Mouse (Mus musculus) left cerebral cortex, postnatal 10 days (tissue): ENCODE results near the gene Kalrn. TPM values are rescaled to one million over a fixed set of nuclear protein-coding genes. Genes with fewer than 3 reads are reported as not detected.

ENCODE experiments used
- DNase-seq, 2 experiments: peaks; one replicate each; pipeline ENCODE4 v3.0.0; 2021 to 2022; ENCODE audit warnings: low spot score in 2 of 2, mixed read lengths in 1 of 2; ENCODE audit errors: extremely low spot score in 1 of 2
- intact Hi-C: fragments of 180-260 bp; cut with DNase I; formaldehyde crosslinking; loops from one replicate; pipeline ENCODE4 v1.15.1; 2025
- total RNA-seq, 2 experiments: library from RNA; stranded (reverse); gene quantifications; 2 replicates each; pipeline ENCODE4 v1.2.3; 2021

Kalrn gene
- total RNA-seq, 2 experiments from 2014 or later = 318 to 335 TPM

GRCm38 (mm10) chr16:34121288-34121687 lies 452.0 kb downstream of the Kalrn start:
- intact Hi-C loops = loop anchor here (10.0 kb wide), 1 partner anchor 174 kb away; no protein-coding TSS in a partner anchor
- no peak for DNase-seq

- intact Hi-C loops = loop anchor here (10.0 kb wide), 1 partner anchor 174 kb away; no protein-coding TSS in a partner anchor
- no peak for DNase-seq
Measured at GRCm38 (mm10) chr16:34120801-34121201, 452.5 kb downstream of the Kalrn start.

GRCm38 (mm10) chr16:34119844-34120243 lies 453.5 kb downstream of the Kalrn start:
- intact Hi-C loops = loop anchor here (10.0 kb wide), 1 partner anchor 175 kb away; no protein-coding TSS in a partner anchor
- no peak for DNase-seq

- intact Hi-C loops = no loop called here
- peak in 1 of 2 experiments; percentile 48 for DNase-seq
Measured at GRCm38 (mm10) chr16:34119370-34119769, 454.0 kb downstream of the Kalrn start.

GRCm38 (mm10) chr16:34114665-34115064 lies 458.7 kb downstream of the Kalrn start:
- intact Hi-C loops = loop anchor here (2.0 to 5.0 kb wide), 2 partner anchors 116 to 292 kb away; no protein-coding TSS in a partner anchor
- peak; percentile 55 to 68 for DNase-seq

- intact Hi-C loops = loop anchor here (5.0 kb wide), 1 partner anchor 291 kb away; no protein-coding TSS in a partner anchor
- no peak for DNase-seq
Measured at GRCm38 (mm10) chr16:34113150-34113549, 460.2 kb downstream of the Kalrn start.

- peak in 1 of 2 experiments; percentile 41 for DNase-seq
- intact Hi-C loops = loop anchor here (5.0 kb wide), 1 partner anchor 290 kb away; no protein-coding TSS in a partner anchor
Measured at GRCm38 (mm10) chr16:34112490-34112889, 460.8 kb downstream of the Kalrn start.

GRCm38 (mm10) chr16:34110840-34111625 lies 462.3 kb downstream of the Kalrn start:
- intact Hi-C loops = loop anchor here (5.0 kb wide), 1 partner anchor 289 kb away; no protein-coding TSS in a partner anchor
- DNase-seq = no peak

GRCm38 (mm10) chr16:34104427-34104826 lies 468.9 kb downstream of the Kalrn start:
- DNase-seq = no peak
- intact Hi-C loops = no loop called here

GRCm38 (mm10) chr16:34102742-34103141 lies 470.6 kb downstream of the Kalrn start:
- intact Hi-C loops = no loop called here
- DNase-seq = no peak

- intact Hi-C loops = no loop called here
- DNase-seq = no peak
Measured at GRCm38 (mm10) chr16:34099795-34100194, 473.5 kb downstream of the Kalrn start.

GRCm38 (mm10) chr16:34095548-34096141 lies 477.7 kb downstream of the Kalrn start:
- DNase-seq = peak in 1 of 2 experiments; percentile 74
- intact Hi-C loops = no loop called here

- DNase-seq = no peak
- intact Hi-C loops = no loop called here
Measured at GRCm38 (mm10) chr16:34095093-34095465, 478.3 kb downstream of the Kalrn start.

GRCm38 (mm10) chr16:34094446-34095092 lies 478.8 kb downstream of the Kalrn start:
- peak; percentile 24 to 70 for DNase-seq
- intact Hi-C loops = no loop called here

- intact Hi-C loops = no loop called here
- no peak for DNase-seq
Measured at GRCm38 (mm10) chr16:34093734-34094445, 479.4 kb downstream of the Kalrn start.

- intact Hi-C loops = no loop called here
- DNase-seq = no peak
Measured at GRCm38 (mm10) chr16:34089528-34090095, 483.7 kb downstream of the Kalrn start.

- intact Hi-C loops = no loop called here
- DNase-seq = no peak
Measured at GRCm38 (mm10) chr16:34089022-34089421, 484.3 kb downstream of the Kalrn start.

- intact Hi-C loops = no loop called here
- DNase-seq = no peak
Measured at GRCm38 (mm10) chr16:34088331-34088730, 485.0 kb downstream of the Kalrn start.
